Mouse (Mus musculus) ES-E14 (cell line): ENCODE results near the gene Ctsw.

ENCODE experiments used
- HCFC1 ChIP-seq: IDR thresholded peaks from 2 replicates; pipeline ENCODE4 v1.6.1; 2012; ENCODE audit warnings: low read length, inconsistent platforms, borderline replicate concordance; ENCODE audit not compliant: insufficient read depth
- MAFK ChIP-seq: IDR thresholded peaks from 2 replicates; pipeline ENCODE4 v1.6.1; 2014; ENCODE audit warnings: mild to moderate bottlenecking, low read depth, low read length, inconsistent platforms; ENCODE audit not compliant: insufficient read depth
- ZC3H11A ChIP-seq: IDR thresholded peaks from 2 replicates; pipeline ENCODE4 v1.6.1; 2012; ENCODE audit warnings: low read depth, mild to moderate bottlenecking, inconsistent platforms, low read length, borderline replicate concordance
- ZNF384 ChIP-seq: IDR thresholded peaks from 2 replicates; pipeline ENCODE4 v1.6.1; 2012; ENCODE audit warnings: low read depth, low read length, inconsistent platforms

DNA sequence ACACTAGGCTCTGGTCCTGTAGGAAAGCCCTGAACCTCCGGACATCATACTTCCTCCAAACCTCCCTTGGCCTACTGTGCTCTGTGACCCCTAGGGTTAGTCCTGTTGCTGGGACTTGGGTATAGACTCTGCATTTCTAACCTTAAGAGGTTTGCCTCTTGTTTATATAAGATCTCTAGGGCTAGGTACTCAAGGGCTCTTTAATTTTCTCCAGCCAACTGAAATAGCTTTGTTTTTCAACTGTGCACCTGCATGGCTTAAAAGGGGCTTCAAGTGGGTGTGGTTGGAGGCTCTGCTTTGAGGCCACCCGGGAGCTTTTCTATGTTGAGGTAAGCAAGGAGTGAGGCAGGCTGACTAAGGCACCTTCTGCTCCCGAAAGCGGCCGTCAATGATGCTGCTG, 16.2 kb upstream of the Ctsw start:
- no peak for TF ChIP-seq HCFC1
- TF ChIP-seq ZC3H11A, result no peak
- TF ChIP-seq ZNF384, result no peak
- TF ChIP-seq MAFK, result no peak
